29 mouse cellular contexts compared by ENCODE assay signal in the genomic region with DNA sequence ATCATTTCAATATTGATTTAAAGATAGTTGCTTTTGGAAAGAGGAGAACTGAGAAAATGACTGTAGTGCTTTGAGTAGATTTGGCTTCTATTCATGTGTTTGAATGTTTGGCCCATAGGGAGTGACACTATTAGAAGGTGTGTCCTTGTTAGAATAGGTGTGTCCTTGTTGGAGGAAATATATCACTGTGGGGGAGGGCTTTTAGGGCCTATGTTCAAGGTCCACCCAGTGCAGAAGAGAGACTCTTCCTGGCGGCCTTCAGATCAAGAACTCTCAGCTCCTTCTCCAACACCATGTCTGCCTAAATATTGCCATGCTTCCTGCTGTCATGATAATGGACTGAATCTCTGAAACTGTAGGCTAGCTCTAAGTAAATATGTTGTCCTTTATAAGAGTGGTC. TPM values are rescaled to one million over a fixed set of nuclear protein-coding genes. Genes with fewer than 3 reads are reported as not detected.
"Had no signal": no experiment of that assay in that cellular context is flagged by ENCODE, and none has a peak within 500 bp of the region (broad histone marks: within the 10 kb centered on the region; RNA-seq: fewer than 3 reads in every experiment).

No protein-coding gene starts in this region.

- H3K9me3 ChIP-seq: heart, embryonic 10.5 days; heart, embryonic 12.5 days; hindbrain, embryonic 10.5 days; hindbrain, embryonic 12.5 days; kidney, embryonic 15.5 days; limb, embryonic 10.5 days; limb, embryonic 12.5 days had no signal

- H3K9ac ChIP-seq: forebrain, postnatal 0 days; heart, embryonic 12.5 days; hindbrain, embryonic 12.5 days; hindbrain, embryonic 14.5 days; kidney, embryonic 15.5 days; limb, embryonic 12.5 days had no signal

- H3K4me3 ChIP-seq: gastrocnemius, adult 2 months; heart, embryonic 10.5 days; heart, embryonic 12.5 days; hindbrain, embryonic 10.5 days; hindbrain, embryonic 12.5 days; kidney, embryonic 15.5 days; layer of hippocampus, adult 2 months; left cerebral cortex, adult 2 months; limb, embryonic 10.5 days; limb, embryonic 12.5 days had no signal

- H3K27ac ChIP-seq: gastrocnemius, adult 2 months; heart, embryonic 10.5 days; hindbrain, embryonic 10.5 days; hindbrain, embryonic 12.5 days; hindbrain, embryonic 14.5 days; kidney, embryonic 15.5 days; kidney, postnatal 0 days; left cerebral cortex, adult 2 months; limb, embryonic 10.5 days; limb, embryonic 12.5 days had no signal

- H3K36me3 ChIP-seq: heart, embryonic 10.5 days; heart, embryonic 12.5 days; hindbrain, embryonic 10.5 days; hindbrain, embryonic 12.5 days; kidney, embryonic 15.5 days; limb, embryonic 10.5 days; limb, embryonic 12.5 days had no signal

- H3K4me1 ChIP-seq: heart, embryonic 10.5 days; heart, embryonic 12.5 days; hindbrain, embryonic 10.5 days; hindbrain, embryonic 12.5 days; kidney, embryonic 15.5 days; limb, embryonic 10.5 days; limb, embryonic 12.5 days had no signal

- H3K4me2 ChIP-seq: heart, embryonic 12.5 days; hindbrain, embryonic 12.5 days; hindbrain, embryonic 14.5 days; kidney, embryonic 15.5 days; limb, embryonic 12.5 days; liver, embryonic 11.5 days had no signal

- H3K27me3 ChIP-seq: heart, embryonic 12.5 days; hindbrain, embryonic 12.5 days; kidney, embryonic 15.5 days; limb, embryonic 12.5 days had no signal

- DNase-seq: forebrain, postnatal 0 days; gastrocnemius, adult 2 months; gastrocnemius, postnatal 10 days; gastrocnemius, postnatal 25 days; heart, adult 18-20 months; heart, postnatal 10 days; heart, postnatal 4 days; kidney, adult 2 months; kidney, adult 9 months; kidney, postnatal 14 days; kidney, postnatal 36 days; liver had no signal

- ATAC-seq: forebrain, postnatal 0 days; hindbrain, embryonic 16.5 days had no signal

RNA-seq across cellular contexts. Expression of gene Cntf, which starts 38.8 kb away (rescaled TPM):
- polyA plus RNA-seq: intestine, embryonic 14.5 days had no signal

RNA-seq across cellular contexts. Expression of gene Gm5244, which starts 42.2 kb away (rescaled TPM):
- polyA plus RNA-seq: forebrain, postnatal 0 days; heart, embryonic 10.5 days; heart, embryonic 12.5 days; heart, embryonic 14.5 days; heart, embryonic 16.5 days; hindbrain, embryonic 10.5 days; hindbrain, embryonic 12.5 days; hindbrain, embryonic 14.5 days; hindbrain, embryonic 16.5 days; intestine, embryonic 14.5 days; kidney, adult 2 months; kidney, embryonic 15.5 days; kidney, postnatal 0 days; limb, embryonic 10.5 days; limb, embryonic 12.5 days; limb, embryonic 14.5 days; liver, embryonic 11.5 days had no signal

RNA-seq across cellular contexts. Expression of gene Olfr1444, which starts 52.8 kb away (rescaled TPM):
- polyA plus RNA-seq: forebrain, postnatal 0 days; heart, embryonic 10.5 days; heart, embryonic 12.5 days; heart, embryonic 14.5 days; heart, embryonic 16.5 days; hindbrain, embryonic 10.5 days; hindbrain, embryonic 12.5 days; hindbrain, embryonic 14.5 days; hindbrain, embryonic 16.5 days; intestine, embryonic 14.5 days; kidney, adult 2 months; kidney, embryonic 15.5 days; kidney, postnatal 0 days; limb, embryonic 10.5 days; limb, embryonic 12.5 days; limb, embryonic 14.5 days; liver, embryonic 11.5 days had no signal
